Mouse (Mus musculus) liver, embryonic 14.5 days (tissue): Measurements from ENCODE around the gene Smim13. TPM values are rescaled to one million over a fixed set of nuclear protein-coding genes. Genes with fewer than 3 reads are reported as not detected.

ENCODE experiments used
- ATAC-seq: fragments of 200-750 bp; cut with Nextera tagmentation; 2 replicates; pipeline ENCODE4 v1.8.0; 2017; ENCODE audit warnings: moderate number of reproducible peaks, mild to moderate bottlenecking, moderate library complexity; ENCODE audit not compliant: insufficient read depth
- DNase-seq, 3 experiments: peaks; one replicate each; pipeline ENCODE4 v3.0.0-alpha.2; 2012 to 2013; ENCODE audit warnings: low read depth in 3 of 3, low spot score in 3 of 3
- H3K27ac ChIP-seq: fragments of 300-500 bp; sonication (generic); 2 replicates; pipeline ENCODE4 v1.5.1; 2014; ENCODE audit warnings: moderate library complexity, mild to moderate bottlenecking, control low read depth, inconsistent platforms
- H3K27me3 ChIP-seq: fragments of 300-500 bp; sonication (generic); 2 replicates; pipeline ENCODE4 v1.6.1; 2014; ENCODE audit warnings: mild to moderate bottlenecking, low read length, moderate library complexity; ENCODE audit not compliant: control insufficient read depth, insufficient read depth
- H3K36me3 ChIP-seq: fragments of 300-500 bp; sonication (generic); replicated peaks from 2 replicates; pipeline ENCODE4 v1.6.1; 2014; ENCODE audit warnings: low read depth; ENCODE audit not compliant: control insufficient read depth, insufficient read depth
- H3K4me1 ChIP-seq, 2 experiments: fragments of 200-500 bp in 1 of 2; fragments of 300-500 bp in 1 of 2; sonication (generic) in 1 of 2; replicated peaks; 2 replicates each; pipeline ENCODE4 v1.6.1; 2012 to 2014; ENCODE audit warnings: antibody characterized with exemption in 1 of 2, inconsistent platforms in 1 of 2, low read length in 1 of 2; ENCODE audit not compliant: control insufficient read depth in 2 of 2, insufficient read depth in 2 of 2
- H3K4me2 ChIP-seq: fragments of 300-500 bp; sonication (generic); 2 replicates; pipeline ENCODE4 v1.6.1; 2014; ENCODE audit warnings: low read depth, mild to moderate bottlenecking, control low read depth, moderate library complexity
- H3K4me3 ChIP-seq, 2 experiments: fragments of 200-500 bp in 1 of 2; fragments of 300-500 bp in 1 of 2; sonication (generic) in 1 of 2; 2 replicates each; pipeline ENCODE4 v1.5.1; 2012 to 2014; ENCODE audit warnings: low read depth in 2 of 2, low read length in 2 of 2, mild to moderate bottlenecking in 2 of 2, control low read depth in 1 of 2, inconsistent platforms in 1 of 2, moderate library complexity in 1 of 2; ENCODE audit not compliant: insufficient read depth in 1 of 2
- H3K9ac ChIP-seq: fragments of 300-500 bp; sonication (generic); replicated peaks from 2 replicates; pipeline ENCODE4 v1.6.1; 2014; ENCODE audit warnings: mild to moderate bottlenecking, control low read depth, moderate library complexity
- H3K9me3 ChIP-seq: fragments of 300-500 bp; sonication (generic); 2 replicates; pipeline ENCODE4 v1.6.1; 2016; ENCODE audit warnings: low read length, mixed read lengths; ENCODE audit not compliant: control insufficient read depth
- CTCF ChIP-seq: IDR thresholded peaks from 2 replicates; pipeline ENCODE4 v1.5.1; 2016; ENCODE audit warnings: antibody characterized with exemption, low read depth, control low read depth
- EP300 ChIP-seq: IDR thresholded peaks from 2 replicates; pipeline ENCODE4 v1.6.1; 2016; ENCODE audit warnings: antibody characterized with exemption, low read depth
- WGBS: fragments of 180-500 bp; shearing (Covaris S2); extraction: QIAGEN DNeasy Blood & Tissue Kit; methylation state at CpG from one replicate; pipeline ENCODE4 v1.1.7; 2014; ENCODE audit not compliant: insufficient replicate concordance; 5-methylcytosine and 5-hydroxymethylcytosine counted together
- polyA plus RNA-seq, 2 experiments: library from polyadenylated mRNA; depleted of rRNA in 1 of 2; stranded (reverse) in 1 of 2; unstranded in 1 of 2; fragments of >200 nt; fragmentation: Nextera tagmentation in 1 of 2; extraction: Ambion mirVana in 1 of 2; gene quantifications; 2 replicates each; pipeline versions ENCODE4 v1.2.1 to v1.2.3; 2012 to 2014

The Smim13 gene
- polyA plus RNA-seq, 2 experiments: 3.1 to 3.8 TPM

- TF ChIP-seq CTCF: no peak
- no peak for TF ChIP-seq EP300
- Histone ChIP-seq H3K27ac (peak overlapping the region; percentile 33; the same call in 1 of the 2 replicates), H3K9ac (peak overlapping the region; percentile 23; the same call in 1 of the 2 replicates), H3K4me2 (no peak overlapping the region), H3K4me3 (peak overlapping the region; percentile 37 to 54), H3K4me1 (no peaks in the 10 kb centered on the region; a peak in 1 of 4 replicates), H3K9me3 (no peaks in the 10 kb centered on the region), H3K36me3 (no peaks in the 10 kb centered on the region), H3K27me3 (no peaks in the 10 kb centered on the region)
- peak; percentile 57 for ATAC-seq
- DNase-seq: no peak
- 50% methylated on average over 13 of the region's 13 CpGs for WGBS
These were observed 13.6 kb upstream of the Smim13 start for GRCm38 (mm10) chr13:41235845-41236741.

- H3K9me3 ChIP-seq: no peaks in the 10 kb centered on the region
- peak overlapping the region; percentile 42 for H3K4me2 ChIP-seq
- TF ChIP-seq EP300: no peak
- TF ChIP-seq CTCF: no peak
- ATAC-seq (peak; percentile 40; the same call in 1 of the 2 replicates), DNase-seq (no peak)
- 57% methylated on average over 10 of the region's 10 CpGs for WGBS
- H3K9ac ChIP-seq: no peak overlapping the region
- H3K4me1 ChIP-seq: no peaks in the 10 kb centered on the region; a peak in 1 of 4 replicates
- H3K27ac ChIP-seq: no peak overlapping the region
- no peaks in the 10 kb centered on the region for H3K36me3 ChIP-seq
- H3K4me3 ChIP-seq: no peak overlapping the region
- H3K27me3 ChIP-seq: no peaks in the 10 kb centered on the region
These were observed 11.4 kb upstream of the Smim13 start for GRCm38 (mm10) chr13:41238035-41238804.

- Histone ChIP-seq H3K4me1 (no peaks in the 10 kb centered on the region; a peak in 1 of 4 replicates), H3K4me2 (no peak overlapping the region), H3K9me3 (no peaks in the 10 kb centered on the region), H3K36me3 (no peaks in the 10 kb centered on the region), H3K4me3 (no peak overlapping the region), H3K27me3 (no peaks in the 10 kb centered on the region), H3K27ac (no peak overlapping the region), H3K9ac (no peak overlapping the region)
- DNase-seq: peak in 2 of 3 experiments; percentile 43 to 57
- TF ChIP-seq EP300 (no peak), CTCF (peak; percentile 69)
- WGBS: 2% methylated on average over 5 of the region's 5 CpGs
- ATAC-seq: no peak
These were observed 10.9 kb upstream of the Smim13 start for GRCm38 (mm10) chr13:41238805-41239130.

- no peaks in the 10 kb centered on the region for H3K9me3 ChIP-seq
- no peaks in the 10 kb centered on the region for H3K36me3 ChIP-seq
- H3K4me1 ChIP-seq: no peaks in the 10 kb centered on the region
- 23% methylated on average over 2 of the region's 2 CpGs for WGBS
- H3K27me3 ChIP-seq: no peaks in the 10 kb centered on the region
- no peak overlapping the region for H3K27ac ChIP-seq
- ATAC-seq: no peak
- no peak overlapping the region for H3K4me2 ChIP-seq
- TF ChIP-seq CTCF (no peak), EP300 (no peak)
- H3K9ac ChIP-seq: no peak overlapping the region
- no peak overlapping the region for H3K4me3 ChIP-seq
- no peak for DNase-seq
These were observed 8.1 kb upstream of the Smim13 start for GRCm38 (mm10) chr13:41241557-41241956.
